14 mouse cellular contexts compared by ENCODE assay signal in the genomic region with DNA sequence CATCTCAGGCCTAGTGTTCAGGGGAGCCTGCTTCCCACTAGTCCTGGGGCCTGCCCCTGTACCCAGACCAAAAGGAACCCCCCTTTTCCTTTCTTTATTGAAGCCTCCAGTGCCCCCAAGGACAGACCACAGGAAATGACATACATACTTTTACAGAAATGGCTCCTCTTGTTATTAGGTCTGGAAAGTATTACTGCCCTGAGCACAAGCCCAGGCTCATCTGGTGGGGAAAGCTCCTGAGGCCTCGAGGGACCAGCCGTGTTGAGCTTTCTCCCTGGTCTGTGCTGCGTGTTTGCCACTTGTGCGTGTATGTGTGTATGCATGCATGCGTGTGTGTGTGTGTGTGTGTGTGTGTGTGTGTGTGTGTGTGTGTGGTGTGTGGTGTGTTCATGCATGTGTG.
"Had no signal": no experiment of that assay in that cellular context is flagged by ENCODE, and none has a peak within 500 bp of the region (broad histone marks: within the 10 kb centered on the region; RNA-seq: fewer than 3 reads in every experiment).

No protein-coding gene starts in this region.

- H3K4me3 ChIP-seq: liver, embryonic 13.5 days; lung, embryonic 15.5 days; midbrain, embryonic 10.5 days; neural tube, embryonic 13.5 days; stomach, embryonic 15.5 days had no signal

- ATAC-seq: liver, postnatal 0 days; midbrain, embryonic 16.5 days had no signal

- H3K9ac ChIP-seq: liver, embryonic 13.5 days; liver, postnatal 0 days; lung, embryonic 15.5 days; neural tube, embryonic 13.5 days; stomach, embryonic 15.5 days had no signal

- H3K4me1 ChIP-seq: liver, embryonic 13.5 days; lung, embryonic 15.5 days; midbrain, embryonic 10.5 days; neural tube, embryonic 13.5 days; stomach, embryonic 15.5 days had no signal

- H3K27ac ChIP-seq: liver, embryonic 13.5 days; lung, embryonic 15.5 days; midbrain, embryonic 10.5 days; neural tube, embryonic 13.5 days; stomach, embryonic 15.5 days had no signal

- H3K4me2 ChIP-seq: liver, embryonic 13.5 days; lung, embryonic 15.5 days; neural tube, embryonic 13.5 days; stomach, embryonic 15.5 days had no signal

- DNase-seq: kidney, adult 18-20 months; kidney, postnatal 10 days; liver; liver, embryonic 13.5 days; liver, postnatal 0 days; retina, postnatal 1 day; right cerebral cortex, postnatal 14 days; thymus, adult 2 months; thymus, postnatal 25 days had no signal

- H3K27me3 ChIP-seq: liver, embryonic 13.5 days; lung, embryonic 15.5 days; neural tube, embryonic 13.5 days; stomach, embryonic 15.5 days had no signal

- H3K36me3 ChIP-seq: liver, embryonic 13.5 days; lung, embryonic 15.5 days had no signal

- H3K9me3 ChIP-seq: liver, embryonic 13.5 days; lung, embryonic 15.5 days; neural tube, embryonic 13.5 days; stomach, embryonic 15.5 days had no signal
